Mouse (Mus musculus): ENCODE measurements around the gene Gm6096. TPM values are rescaled to one million over a fixed set of nuclear protein-coding genes. Genes with fewer than 3 reads are reported as not detected.

Gm6096 gene
- polyA plus RNA-seq, 1 experiment: 0.13 TPM

- Histone ChIP-seq H3K4me2 (ENCODE audit: low read depth) (no peak overlapping the region), H3K79me2 (ENCODE audit: control insufficient read depth, insufficient read depth) (no peaks in the 10 kb centered on the region), H3K4me3 (no peak overlapping the region), H3K27me3 (ENCODE audit: control insufficient read depth, insufficient read depth, insufficient read length) (no peaks in the 10 kb centered on the region), H3K36me3 (ENCODE audit: control insufficient read depth, insufficient read depth) (peaks cover 78% of the 10 kb centered on the region), H3ac (ENCODE audit: control insufficient read depth, insufficient read length) (no peak overlapping the region)
- TF ChIP-seq POLR2A (IDR thresholded peaks at IDR 0.05; ENCODE audit: insufficient read length, low read depth) (no peak), CEBPB (IDR thresholded peaks at IDR 0.05; ENCODE audit: insufficient read depth, poor library complexity, severe bottlenecking) (no peak), MAX (IDR thresholded peaks at IDR 0.05; ENCODE audit: low read depth) (no peak), MYOG (IDR thresholded peaks at IDR 0.05; ENCODE audit: control insufficient read depth in 1 of 3, insufficient read depth in 1 of 3, insufficient read length in 2 of 3, low read depth in 2 of 3) (no peak), POLR2AphosphoS2 (IDR thresholded peaks at IDR 0.05; ENCODE audit: insufficient read length, low read depth) (no peak), MYOD1 (IDR thresholded peaks at IDR 0.05; ENCODE audit: control insufficient read depth in 1 of 3, insufficient read length in 2 of 3, low read depth in 2 of 3) (no peak), TCF12 (IDR thresholded peaks at IDR 0.05; ENCODE audit: insufficient read depth, poor library complexity, severe bottlenecking) (no peak), TCF3 (IDR thresholded peaks at IDR 0.05; ENCODE audit: insufficient read length, low read depth) (no peak), E2F4 (IDR thresholded peaks at IDR 0.05; ENCODE audit: insufficient read depth) (no peak), USF1 (IDR thresholded peaks at IDR 0.05; ENCODE audit: low read depth) (no peak), REST (IDR thresholded peaks at IDR 0.05; ENCODE audit: insufficient read depth, insufficient read length) (no peak)
These were observed 6.4 kb downstream of the Gm6096 start for GRCm38 (mm10) chr7:34257279-34257678.

GRCm38 (mm10) chr7:34258407-34258806, 7.6 kb downstream of the Gm6096 start:
- Histone ChIP-seq H3K79me2 (ENCODE audit: control insufficient read depth, insufficient read depth) (peaks cover 4% of the 10 kb centered on the region), H3K36me3 (ENCODE audit: control insufficient read depth, insufficient read depth) (peaks cover 74% of the 10 kb centered on the region), H3ac (ENCODE audit: control insufficient read depth, insufficient read length) (no peak overlapping the region), H3K27me3 (ENCODE audit: control insufficient read depth, insufficient read depth, insufficient read length) (no peaks in the 10 kb centered on the region), H3K4me3 (no peak overlapping the region), H3K4me2 (ENCODE audit: low read depth) (no peak overlapping the region)
- TF ChIP-seq CEBPB (IDR thresholded peaks at IDR 0.05; ENCODE audit: insufficient read depth, poor library complexity, severe bottlenecking) (no peak), MYOG (IDR thresholded peaks at IDR 0.05; ENCODE audit: control insufficient read depth in 1 of 3, insufficient read depth in 1 of 3, insufficient read length in 2 of 3, low read depth in 2 of 3) (no peak), MYOD1 (IDR thresholded peaks at IDR 0.05; ENCODE audit: control insufficient read depth in 1 of 3, insufficient read length in 2 of 3, low read depth in 2 of 3) (no peak), TCF3 (IDR thresholded peaks at IDR 0.05; ENCODE audit: insufficient read length, low read depth) (no peak), USF1 (IDR thresholded peaks at IDR 0.05; ENCODE audit: low read depth) (no peak), TCF12 (IDR thresholded peaks at IDR 0.05; ENCODE audit: insufficient read depth, poor library complexity, severe bottlenecking) (no peak), E2F4 (IDR thresholded peaks at IDR 0.05; ENCODE audit: insufficient read depth) (no peak), MAX (IDR thresholded peaks at IDR 0.05; ENCODE audit: low read depth) (no peak), POLR2A (IDR thresholded peaks at IDR 0.05; ENCODE audit: insufficient read length, low read depth) (no peak), POLR2AphosphoS2 (IDR thresholded peaks at IDR 0.05; ENCODE audit: insufficient read length, low read depth) (no peak), SRF (IDR thresholded peaks at IDR 0.05; ENCODE audit: control insufficient read depth, insufficient read length, low read depth) (no peak), REST (IDR thresholded peaks at IDR 0.05; ENCODE audit: insufficient read depth, insufficient read length) (no peak)

- Histone ChIP-seq H3K79me2 (ENCODE audit: control insufficient read depth, insufficient read depth) (peaks cover 35% of the 10 kb centered on the region), H3K4me2 (ENCODE audit: low read depth) (no peak overlapping the region), H3ac (ENCODE audit: control insufficient read depth, insufficient read length) (no peak overlapping the region), H3K4me3 (no peak overlapping the region), H3K36me3 (ENCODE audit: control insufficient read depth, insufficient read depth) (peaks cover 37% of the 10 kb centered on the region), H3K27me3 (ENCODE audit: control insufficient read depth, insufficient read depth, insufficient read length) (no peaks in the 10 kb centered on the region)
- TF ChIP-seq MYOD1 (IDR thresholded peaks at IDR 0.05; ENCODE audit: control insufficient read depth in 1 of 3, insufficient read length in 2 of 3, low read depth in 2 of 3): no peak
- no peak for TF ChIP-seq TCF3 (IDR thresholded peaks at IDR 0.05; ENCODE audit: insufficient read length, low read depth)
These were observed 12.6 kb downstream of the Gm6096 start for GRCm38 (mm10) chr7:34263437-34263836.

GRCm38 (mm10) chr7:34265876-34266346, 15.1 kb downstream of the Gm6096 start:
- H3K27me3 ChIP-seq (ENCODE audit: control insufficient read depth, insufficient read depth, insufficient read length): no peaks in the 10 kb centered on the region
- H3K4me3 ChIP-seq: no peak overlapping the region
- no peak for TF ChIP-seq REST (IDR thresholded peaks at IDR 0.05; ENCODE audit: insufficient read depth, insufficient read length)
- TF ChIP-seq SRF (IDR thresholded peaks at IDR 0.05; ENCODE audit: control insufficient read depth, insufficient read length, low read depth): no peak
- no peak for TF ChIP-seq CEBPB (IDR thresholded peaks at IDR 0.05; ENCODE audit: insufficient read depth, poor library complexity, severe bottlenecking)
- no peak for TF ChIP-seq MAX (IDR thresholded peaks at IDR 0.05; ENCODE audit: low read depth)
- no peak for TF ChIP-seq TCF3 (IDR thresholded peaks at IDR 0.05; ENCODE audit: insufficient read length, low read depth)
- no peak for TF ChIP-seq USF1 (IDR thresholded peaks at IDR 0.05; ENCODE audit: low read depth)
- no peak for TF ChIP-seq POLR2A (IDR thresholded peaks at IDR 0.05; ENCODE audit: insufficient read length, low read depth)
- no peak for TF ChIP-seq MYOD1 (IDR thresholded peaks at IDR 0.05; ENCODE audit: control insufficient read depth in 1 of 3, insufficient read length in 2 of 3, low read depth in 2 of 3)
- no peak for TF ChIP-seq MYOG (IDR thresholded peaks at IDR 0.05; ENCODE audit: control insufficient read depth in 1 of 3, insufficient read depth in 1 of 3, insufficient read length in 2 of 3, low read depth in 2 of 3)
- TF ChIP-seq E2F4 (IDR thresholded peaks at IDR 0.05; ENCODE audit: insufficient read depth): no peak
- no peak for TF ChIP-seq TCF12 (IDR thresholded peaks at IDR 0.05; ENCODE audit: insufficient read depth, poor library complexity, severe bottlenecking)
- no peak for TF ChIP-seq POLR2AphosphoS2 (IDR thresholded peaks at IDR 0.05; ENCODE audit: insufficient read length, low read depth)
- H3K4me2 ChIP-seq (ENCODE audit: low read depth): peak overlapping the region; percentile 55
- no peak overlapping the region for H3ac ChIP-seq (ENCODE audit: control insufficient read depth, insufficient read length)
- peaks cover 22% of the 10 kb centered on the region for H3K36me3 ChIP-seq (ENCODE audit: control insufficient read depth, insufficient read depth)
- H3K79me2 ChIP-seq (ENCODE audit: control insufficient read depth, insufficient read depth): peaks cover 55% of the 10 kb centered on the region

GRCm38 (mm10) chr7:34266421-34266820, 15.6 kb downstream of the Gm6096 start:
- no peaks in the 10 kb centered on the region for H3K27me3 ChIP-seq (ENCODE audit: control insufficient read depth, insufficient read depth, insufficient read length)
- H3K79me2 ChIP-seq (ENCODE audit: control insufficient read depth, insufficient read depth): peaks cover 60% of the 10 kb centered on the region
- H3ac ChIP-seq (ENCODE audit: control insufficient read depth, insufficient read length): no peak overlapping the region
- H3K4me2 ChIP-seq (ENCODE audit: low read depth): peak overlapping the region; percentile 55
- TF ChIP-seq MAX (IDR thresholded peaks at IDR 0.05; ENCODE audit: low read depth) (no peak), MYOG (IDR thresholded peaks at IDR 0.05; ENCODE audit: control insufficient read depth in 1 of 3, insufficient read depth in 1 of 3, insufficient read length in 2 of 3, low read depth in 2 of 3) (no peak), MYOD1 (IDR thresholded peaks at IDR 0.05; ENCODE audit: control insufficient read depth in 1 of 3, insufficient read length in 2 of 3, low read depth in 2 of 3) (peak in 1 of 3 experiments; percentile 29)
- H3K36me3 ChIP-seq (ENCODE audit: control insufficient read depth, insufficient read depth): peaks cover 17% of the 10 kb centered on the region
- H3K4me3 ChIP-seq: no peak overlapping the region
